Mouse (Mus musculus): ENCODE measurements around the gene Xxylt1.

DNA sequence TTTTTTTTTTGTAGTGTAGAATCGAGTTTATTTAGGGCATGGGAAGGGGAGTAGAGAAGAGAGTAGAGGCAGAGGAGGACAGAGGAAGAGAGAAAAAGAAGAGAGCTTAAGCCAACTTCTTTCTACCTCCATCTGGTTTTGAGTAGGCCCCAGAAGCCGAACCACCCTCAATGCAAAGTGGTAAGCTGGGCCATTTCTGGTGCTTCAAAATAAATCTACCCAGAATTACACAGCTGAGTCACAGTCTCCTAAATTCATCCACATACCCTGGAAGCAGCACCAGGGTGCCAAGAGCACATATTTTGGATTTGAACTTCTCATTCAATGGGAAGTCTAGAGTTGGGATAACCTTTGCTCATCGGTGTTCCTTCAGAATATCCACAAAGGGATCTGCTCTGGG is 152.1 kb downstream of the Xxylt1 start:
- TF ChIP-seq GATA1 (IDR thresholded peaks at IDR 0.05; ENCODE audit: borderline replicate concordance, low read length) (no peak), FLI1 (IDR thresholded peaks at IDR 0.05; ENCODE audit: low read length) (no peak)

Measured in megakaryocyte, embryonic 14.5 days (primary cell).